Mouse (Mus musculus): Measurements from ENCODE around the gene Ccdc30. TPM values are rescaled to one million over a fixed set of nuclear protein-coding genes. Genes with fewer than 3 reads are reported as not detected.

Ccdc30 gene
- polyA plus RNA-seq, 1 experiment from 2014 or later, result 2.7 TPM

DNA sequence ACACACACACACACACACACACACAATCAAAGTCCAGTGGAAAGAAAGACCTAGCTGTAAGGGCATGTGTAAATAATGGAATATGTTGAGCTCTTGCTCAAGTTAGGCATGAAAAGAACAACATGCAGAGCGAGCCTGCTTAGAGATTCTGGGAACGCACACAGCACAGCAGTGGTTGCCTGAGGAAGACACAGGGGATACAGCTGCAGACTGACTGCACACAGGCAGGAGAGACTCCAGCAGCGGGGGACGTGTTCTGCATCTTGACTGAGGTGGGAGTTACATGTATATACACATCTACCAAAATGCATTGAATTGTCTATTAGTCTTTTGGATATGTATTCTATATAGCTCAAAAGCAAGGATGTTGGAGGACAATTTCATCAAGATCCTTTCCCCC is 76.9 kb downstream of the Ccdc30 start:
- Histone ChIP-seq H3K4me1 (ENCODE audit: control insufficient read depth, insufficient read depth, low read length) (no peaks in the 10 kb centered on the region), H3K27me3 (replicated peaks; ENCODE audit: control insufficient read depth, insufficient read depth, low read length) (no peaks in the 10 kb centered on the region), H3K27ac (ENCODE audit: low read length) (no peak overlapping the region), H3K4me2 (ENCODE audit: low read depth, low read length) (0 out of 2 replicates have a peak overlapping the region, but pooled peaks have one; percentile 7), H3K9me3 (ENCODE audit: control insufficient read depth, low read length) (no peaks in the 10 kb centered on the region), H3K36me3 (ENCODE audit: control insufficient read depth, insufficient read depth, low read length) (no peaks in the 10 kb centered on the region), H3K4me3 (ENCODE audit: low read length) (no peak overlapping the region), H3K9ac (ENCODE audit: low read depth, low read length) (peak overlapping the region; percentile 17; the same call in 1 of the 2 replicates)
- ATAC-seq, result no peak
- WGBS, result 68% methylated on average over 4 of the region's 4 CpGs

DNA sequence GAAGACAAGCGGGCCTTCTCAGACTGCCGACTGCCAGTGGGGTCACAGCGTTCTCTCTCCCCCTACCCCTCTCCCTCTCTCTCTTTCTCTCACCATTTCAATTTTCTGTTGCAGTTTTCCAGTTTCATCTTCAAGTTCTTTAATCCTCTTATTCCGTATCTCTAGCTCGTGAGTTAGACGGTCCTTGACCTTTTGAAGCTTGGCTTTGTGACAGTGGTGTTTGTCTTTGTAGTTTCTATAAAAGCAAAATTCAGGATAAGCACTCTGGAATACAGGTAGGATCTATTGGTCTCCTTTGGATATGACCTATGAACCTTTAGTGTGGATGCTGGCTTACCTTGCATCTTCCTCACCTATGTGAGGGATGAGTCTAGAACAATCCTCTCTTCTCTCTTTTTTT is 81.8 kb downstream of the Ccdc30 start:
- no peaks in the 10 kb centered on the region for H3K36me3 ChIP-seq (ENCODE audit: control insufficient read depth, insufficient read depth, low read length)
- no peak overlapping the region for H3K4me3 ChIP-seq (ENCODE audit: low read length)
- 85% methylated on average over 6 of the region's 6 CpGs for WGBS
- no peaks in the 10 kb centered on the region for H3K27me3 ChIP-seq (replicated peaks; ENCODE audit: control insufficient read depth, insufficient read depth, low read length)
- H3K4me1 ChIP-seq (ENCODE audit: control insufficient read depth, insufficient read depth, low read length), result no peaks in the 10 kb centered on the region
- H3K27ac ChIP-seq (ENCODE audit: low read length), result no peak overlapping the region
- no peaks in the 10 kb centered on the region for H3K9me3 ChIP-seq (ENCODE audit: control insufficient read depth, low read length)
- no peak overlapping the region for H3K4me2 ChIP-seq (ENCODE audit: low read depth, low read length)
- H3K9ac ChIP-seq (ENCODE audit: low read depth, low read length), result no peak overlapping the region
- ATAC-seq, result no peak

DNA sequence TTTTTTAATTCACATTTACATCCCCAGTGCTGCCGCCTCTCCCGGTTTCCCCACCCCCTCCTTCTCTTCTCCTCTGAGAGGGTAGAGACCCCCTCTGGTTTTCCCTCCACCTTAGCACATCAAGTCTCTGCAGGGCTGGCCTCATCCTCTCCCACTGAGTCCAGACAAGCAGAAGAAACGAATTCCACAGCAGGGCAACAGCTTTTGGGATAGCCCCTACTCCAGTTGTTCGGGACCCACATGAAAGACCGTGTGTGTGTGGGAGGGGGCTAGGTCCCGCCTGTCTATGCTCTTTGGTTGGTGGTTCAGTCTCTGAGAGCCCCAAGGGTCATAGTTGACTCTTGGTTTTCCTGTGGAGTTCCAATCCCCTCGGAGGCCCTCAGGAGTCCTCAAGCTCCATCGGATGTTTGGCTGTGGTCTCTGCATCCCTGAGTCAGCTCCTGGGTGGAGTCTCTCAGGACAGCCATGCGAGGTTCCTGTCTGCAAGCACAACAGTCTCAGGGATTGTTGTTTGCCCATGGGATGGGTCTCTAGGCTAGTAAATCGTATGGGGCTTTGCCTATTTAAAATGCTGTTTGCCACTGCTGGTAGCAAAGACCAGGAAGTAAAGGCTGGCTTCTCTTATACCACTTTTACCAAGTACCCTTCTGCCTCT is 94.3 kb downstream of the Ccdc30 start:
- H3K4me3 ChIP-seq (ENCODE audit: low read length), result peak overlapping the region; percentile 65

DNA sequence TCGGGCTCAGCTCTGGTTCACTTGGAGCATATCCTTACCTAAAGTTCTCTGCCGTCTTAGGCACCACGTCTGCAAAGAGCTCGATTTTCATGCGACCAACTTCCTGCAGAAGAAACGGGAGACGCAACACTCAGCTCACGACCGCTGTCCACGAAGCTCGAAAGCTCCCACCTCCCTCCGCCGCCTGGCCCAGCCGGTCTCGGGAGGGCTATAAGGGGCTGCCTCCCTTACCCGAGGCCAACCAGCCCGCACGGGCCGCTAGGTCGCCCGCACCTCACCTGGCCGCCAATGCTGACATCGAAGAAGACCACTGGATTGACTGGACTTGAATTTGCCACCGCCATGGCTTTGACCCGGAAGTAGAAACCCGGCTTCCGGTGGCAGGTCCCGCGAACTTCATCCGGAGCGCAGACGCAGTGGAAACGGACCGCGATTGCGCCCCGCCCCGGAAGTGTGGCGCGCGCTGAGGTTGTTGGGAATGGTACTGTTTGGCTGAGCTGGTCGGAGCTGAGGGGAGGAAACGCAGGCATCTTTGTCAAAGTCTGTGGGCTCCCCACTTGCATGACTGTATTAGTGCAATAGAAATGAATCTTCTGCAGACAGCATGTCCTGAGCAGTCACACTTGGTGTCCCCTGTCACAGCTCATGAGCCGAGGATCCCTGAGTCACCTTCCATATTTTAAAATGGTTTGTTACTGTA is 95.0 kb downstream of the Ccdc30 start, which contains the start of gene Ppih:
TSS of gene Ppih (minus strand) at position 416 of the 700 bp plus-strand sequence.
- peaks cover 10% of the 10 kb centered on the region; the same call in 1 of the 2 replicates for H3K4me1 ChIP-seq (ENCODE audit: control insufficient read depth, insufficient read depth, low read length)
- peak within 1 kb of the TSS; percentile 71 for H3K27ac ChIP-seq (ENCODE audit: low read length)
- H3K36me3 ChIP-seq (ENCODE audit: control insufficient read depth, insufficient read depth, low read length), result peaks cover 6% of the 10 kb centered on the region
- WGBS, result under 1% methylated on average over 44 of the region's 44 CpGs
- no peaks in the 10 kb centered on the region for H3K9me3 ChIP-seq (ENCODE audit: control insufficient read depth, low read length)
- peak; percentile 99 for ATAC-seq
- peak within 1 kb of the TSS; percentile 77 for H3K4me2 ChIP-seq (ENCODE audit: low read depth, low read length)
- H3K9ac ChIP-seq (ENCODE audit: low read depth, low read length), result peak within 1 kb of the TSS; percentile 70
- H3K27me3 ChIP-seq (replicated peaks; ENCODE audit: control insufficient read depth, insufficient read depth, low read length), result no peaks in the 10 kb centered on the region
- peak within 1 kb of the TSS; percentile 65 for H3K4me3 ChIP-seq (ENCODE audit: low read length)

More for the DNA sequence above, 94.3 kb downstream of the Ccdc30 start:
- 36% methylated on average over 10 of the region's 10 CpGs for WGBS
- Histone ChIP-seq H3K9ac (ENCODE audit: low read depth, low read length) (peak overlapping the region; percentile 70), H3K27ac (ENCODE audit: low read length) (peak overlapping the region; percentile 71; the same call in 1 of the 2 replicates), H3K4me2 (ENCODE audit: low read depth, low read length) (peak overlapping the region; percentile 75), H3K4me1 (ENCODE audit: control insufficient read depth, insufficient read depth, low read length) (peaks cover 10% of the 10 kb centered on the region; the same call in 1 of the 2 replicates), H3K9me3 (ENCODE audit: control insufficient read depth, low read length) (no peaks in the 10 kb centered on the region), H3K36me3 (ENCODE audit: control insufficient read depth, insufficient read depth, low read length) (peaks cover 4% of the 10 kb centered on the region), H3K27me3 (replicated peaks; ENCODE audit: control insufficient read depth, insufficient read depth, low read length) (no peaks in the 10 kb centered on the region)
- ATAC-seq, result peak; percentile 57

DNA sequence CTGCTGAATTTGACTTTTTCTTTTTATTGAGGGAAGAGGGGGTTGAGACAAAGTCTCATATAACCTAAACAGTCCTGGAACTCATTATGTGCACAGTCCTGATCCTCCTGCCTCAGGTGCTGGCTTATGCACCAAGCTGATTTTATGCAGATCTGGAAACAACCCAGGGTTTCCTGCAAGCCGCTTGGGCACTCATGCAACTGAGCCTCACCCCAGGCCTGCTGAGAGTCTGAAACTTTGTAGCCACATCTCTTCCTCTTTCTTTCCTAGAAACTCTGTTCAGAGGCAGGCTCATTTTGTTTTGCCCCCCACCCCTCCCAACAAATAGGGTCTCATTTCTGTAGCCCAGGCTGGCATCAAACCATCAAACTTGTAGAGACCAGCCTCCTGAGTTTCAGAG is 101.6 kb downstream of the Ccdc30 start:
- Histone ChIP-seq H3K4me2 (ENCODE audit: low read depth, low read length) (no peak overlapping the region), H3K9ac (ENCODE audit: low read depth, low read length) (no peak overlapping the region), H3K4me3 (ENCODE audit: low read length) (no peak overlapping the region), H3K4me1 (ENCODE audit: control insufficient read depth, insufficient read depth, low read length) (no peaks in the 10 kb centered on the region), H3K36me3 (ENCODE audit: control insufficient read depth, insufficient read depth, low read length) (peaks cover 9% of the 10 kb centered on the region), H3K9me3 (ENCODE audit: control insufficient read depth, low read length) (no peaks in the 10 kb centered on the region), H3K27ac (ENCODE audit: low read length) (no peak overlapping the region), H3K27me3 (replicated peaks; ENCODE audit: control insufficient read depth, insufficient read depth, low read length) (no peaks in the 10 kb centered on the region)
- WGBS, result 100% methylated on average over 1 of the region's 1 CpGs
- ATAC-seq, result no peak

DNA sequence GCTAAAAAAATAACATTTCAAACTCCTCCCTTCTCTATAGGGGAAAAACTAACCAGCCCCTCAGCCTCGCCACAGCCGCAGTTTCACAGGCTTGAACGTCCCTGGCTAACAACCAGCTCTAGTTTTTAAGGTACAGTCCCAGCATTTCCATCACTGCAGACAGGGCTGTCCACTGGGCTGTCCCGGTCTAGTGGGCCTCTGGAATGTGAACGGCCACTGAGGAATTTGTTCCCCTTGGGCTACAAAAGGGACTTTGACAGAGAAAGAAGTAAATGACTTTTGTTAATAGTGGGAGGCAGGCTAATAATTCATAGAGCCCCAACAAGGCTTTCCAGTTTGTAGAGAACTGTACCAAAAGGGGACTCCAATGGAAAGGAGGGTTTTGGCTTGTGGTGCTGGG is 109.9 kb downstream of the Ccdc30 start:
- H3K36me3 ChIP-seq (ENCODE audit: control insufficient read depth, insufficient read depth, low read length), result peaks cover 8% of the 10 kb centered on the region; the same call in 1 of the 2 replicates
- no peak overlapping the region for H3K27ac ChIP-seq (ENCODE audit: low read length)
- WGBS, result 69% methylated on average over 5 of the region's 5 CpGs
- no peaks in the 10 kb centered on the region for H3K9me3 ChIP-seq (ENCODE audit: control insufficient read depth, low read length)
- no peak overlapping the region for H3K4me2 ChIP-seq (ENCODE audit: low read depth, low read length)
- H3K27me3 ChIP-seq (replicated peaks; ENCODE audit: control insufficient read depth, insufficient read depth, low read length), result no peaks in the 10 kb centered on the region
- no peak overlapping the region for H3K9ac ChIP-seq (ENCODE audit: low read depth, low read length)
- no peak overlapping the region for H3K4me3 ChIP-seq (ENCODE audit: low read length)
- H3K4me1 ChIP-seq (ENCODE audit: control insufficient read depth, insufficient read depth, low read length), result no peaks in the 10 kb centered on the region
- ATAC-seq, result no peak

DNA sequence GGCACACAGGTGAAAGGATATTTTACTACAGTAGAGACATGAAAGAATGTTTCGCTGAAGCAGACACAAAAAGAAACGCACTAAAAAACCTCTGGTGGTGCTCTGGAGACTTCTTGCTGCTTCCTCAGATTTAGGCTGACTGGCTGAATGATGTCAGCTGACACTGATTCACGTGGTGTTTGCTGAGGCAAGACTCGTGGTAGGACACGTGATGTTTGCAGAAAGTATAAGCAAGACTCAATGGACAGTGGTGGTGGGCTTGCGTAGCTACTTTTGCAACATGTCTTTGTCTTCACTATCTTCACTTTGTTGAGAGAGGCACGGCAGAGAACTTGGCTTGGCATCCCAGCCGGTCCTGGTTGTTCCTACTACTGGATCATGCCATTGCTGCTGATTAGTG is 112.0 kb downstream of the Ccdc30 start:
- Histone ChIP-seq H3K36me3 (ENCODE audit: control insufficient read depth, insufficient read depth, low read length) (peaks cover 8% of the 10 kb centered on the region; the same call in 1 of the 2 replicates), H3K9ac (ENCODE audit: low read depth, low read length) (no peak overlapping the region), H3K4me1 (ENCODE audit: control insufficient read depth, insufficient read depth, low read length) (no peaks in the 10 kb centered on the region), H3K27ac (ENCODE audit: low read length) (no peak overlapping the region), H3K4me2 (ENCODE audit: low read depth, low read length) (no peak overlapping the region), H3K4me3 (ENCODE audit: low read length) (no peak overlapping the region), H3K27me3 (replicated peaks; ENCODE audit: control insufficient read depth, insufficient read depth, low read length) (no peaks in the 10 kb centered on the region), H3K9me3 (ENCODE audit: control insufficient read depth, low read length) (no peaks in the 10 kb centered on the region)
- WGBS, result 87% methylated on average over 8 of the region's 8 CpGs
- no peak for ATAC-seq

DNA sequence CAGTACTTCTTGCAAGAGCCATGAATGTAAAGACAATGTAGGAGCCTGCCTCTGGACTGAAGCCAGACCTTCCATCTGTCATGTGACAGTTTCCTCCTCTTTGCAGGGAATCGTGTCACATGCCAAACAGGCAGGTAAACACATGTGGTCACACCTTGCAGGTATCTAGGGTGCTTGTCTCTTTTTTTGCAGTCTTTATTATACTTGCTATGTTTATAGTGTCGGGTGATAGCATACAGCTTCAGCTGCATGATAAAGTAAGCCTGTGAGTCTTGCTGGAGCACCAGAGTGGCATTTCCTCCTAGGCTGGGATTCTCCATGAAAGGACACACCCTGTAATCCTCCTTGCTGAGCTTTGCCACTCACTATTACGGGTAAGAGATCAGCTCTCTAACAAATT is 113.5 kb downstream of the Ccdc30 start:
- Histone ChIP-seq H3K36me3 (ENCODE audit: control insufficient read depth, insufficient read depth, low read length) (no peaks in the 10 kb centered on the region), H3K4me3 (ENCODE audit: low read length) (no peak overlapping the region), H3K9ac (ENCODE audit: low read depth, low read length) (no peak overlapping the region), H3K4me2 (ENCODE audit: low read depth, low read length) (no peak overlapping the region), H3K27me3 (replicated peaks; ENCODE audit: control insufficient read depth, insufficient read depth, low read length) (no peaks in the 10 kb centered on the region), H3K4me1 (ENCODE audit: control insufficient read depth, insufficient read depth, low read length) (no peaks in the 10 kb centered on the region), H3K27ac (ENCODE audit: low read length) (peak overlapping the region; percentile 10; the same call in 1 of the 2 replicates), H3K9me3 (ENCODE audit: control insufficient read depth, low read length) (no peaks in the 10 kb centered on the region)
- 64% methylated on average over 3 of the region's 3 CpGs for WGBS
- ATAC-seq, result peak; percentile 59

DNA sequence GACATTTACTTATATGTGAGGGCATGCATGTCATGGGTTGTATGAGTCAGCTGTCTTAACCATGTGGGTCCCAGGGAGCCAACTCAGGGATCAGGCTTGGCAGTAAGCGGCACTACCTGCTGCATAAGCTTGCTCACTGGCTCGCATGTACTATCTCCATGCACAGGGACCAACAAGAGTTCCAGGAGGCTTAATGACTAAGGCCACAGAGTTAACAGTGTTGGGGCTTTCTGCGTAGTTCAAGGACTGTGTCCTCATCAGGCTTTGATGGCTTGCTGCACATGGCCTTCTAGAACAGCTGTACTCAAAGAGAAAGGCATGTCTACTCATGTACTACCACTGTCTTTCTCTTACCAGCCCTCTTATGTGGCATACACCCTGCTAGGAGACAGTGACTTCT is 114.6 kb downstream of the Ccdc30 start:
- H3K9me3 ChIP-seq (ENCODE audit: control insufficient read depth, low read length), result no peaks in the 10 kb centered on the region
- peak overlapping the region; percentile 39 for H3K27ac ChIP-seq (ENCODE audit: low read length)
- H3K27me3 ChIP-seq (replicated peaks; ENCODE audit: control insufficient read depth, insufficient read depth, low read length), result no peaks in the 10 kb centered on the region
- no peaks in the 10 kb centered on the region for H3K36me3 ChIP-seq (ENCODE audit: control insufficient read depth, insufficient read depth, low read length)
- H3K4me3 ChIP-seq (ENCODE audit: low read length), result no peak overlapping the region
- peak; percentile 22; the same call in 1 of the 2 replicates for ATAC-seq
- H3K9ac ChIP-seq (ENCODE audit: low read depth, low read length), result no peak overlapping the region
- no peaks in the 10 kb centered on the region for H3K4me1 ChIP-seq (ENCODE audit: control insufficient read depth, insufficient read depth, low read length)
- WGBS, result 87% methylated on average over 3 of the region's 3 CpGs
- H3K4me2 ChIP-seq (ENCODE audit: low read depth, low read length), result no peak overlapping the region

Data from intestine, embryonic 16.5 days (tissue).